Mouse (Mus musculus): ENCODE results near the gene Hhipl2. TPM values are rescaled to one million over a fixed set of nuclear protein-coding genes. Genes with fewer than 3 reads are reported as not detected.
A peak's percentile ranks its signal among the peaks of the same experiment; 100 is the strongest.

The Hhipl2 gene
- polyA plus RNA-seq, 1 experiment: 0.05 TPM

- TF ChIP-seq E2F4 (IDR thresholded peaks at IDR 0.05; ENCODE audit: insufficient read depth) (no peak), CEBPB (IDR thresholded peaks at IDR 0.05; ENCODE audit: insufficient read depth, poor library complexity, severe bottlenecking) (no peak), POLR2AphosphoS2 (IDR thresholded peaks at IDR 0.05; ENCODE audit: insufficient read length, low read depth) (no peak), POLR2A (IDR thresholded peaks at IDR 0.05; ENCODE audit: insufficient read length, low read depth) (peak; percentile 49), TCF12 (IDR thresholded peaks at IDR 0.05; ENCODE audit: insufficient read depth, poor library complexity, severe bottlenecking) (no peak), MYOG (IDR thresholded peaks at IDR 0.05; ENCODE audit: control insufficient read depth in 1 of 3, insufficient read depth in 1 of 3, insufficient read length in 2 of 3, low read depth in 2 of 3) (no peak), SRF (IDR thresholded peaks at IDR 0.05; ENCODE audit: control insufficient read depth, insufficient read length, low read depth) (peak; percentile 54), MAX (IDR thresholded peaks at IDR 0.05; ENCODE audit: low read depth) (peak; percentile 53), TCF3 (IDR thresholded peaks at IDR 0.05; ENCODE audit: insufficient read length, low read depth) (no peak)
- H3K4me3 ChIP-seq: peak within 1 kb of the TSS; percentile 60
- no peaks in the 10 kb centered on the region for H3K36me3 ChIP-seq (ENCODE audit: control insufficient read depth, insufficient read depth)
- H3K4me2 ChIP-seq (ENCODE audit: low read depth): peak within 1 kb of the TSS; percentile 81
- H3K27me3 ChIP-seq (ENCODE audit: control insufficient read depth, insufficient read depth, insufficient read length): no peaks in the 10 kb centered on the region
- H3K79me2 ChIP-seq (ENCODE audit: control insufficient read depth, insufficient read depth): peaks cover 29% of the 10 kb centered on the region
- H3ac ChIP-seq (ENCODE audit: control insufficient read depth, insufficient read length): peak within 1 kb of the TSS; percentile 27
Measured at GRCm38 (mm10) chr1:183388426-183389406, 29.3 kb upstream of the Hhipl2 start, which contains the start of gene Taf1a. Taf1a (plus strand) TSS chr1:183388981.

GRCm38 (mm10) chr1:183403396-183403795, 14.6 kb upstream of the Hhipl2 start:
- no peak overlapping the region for H3K4me3 ChIP-seq
- no peak for TF ChIP-seq TCF12 (IDR thresholded peaks at IDR 0.05; ENCODE audit: insufficient read depth, poor library complexity, severe bottlenecking)
- no peak for TF ChIP-seq MYOG (IDR thresholded peaks at IDR 0.05; ENCODE audit: control insufficient read depth in 1 of 3, insufficient read depth in 1 of 3, insufficient read length in 2 of 3, low read depth in 2 of 3)
- TF ChIP-seq E2F4 (IDR thresholded peaks at IDR 0.05; ENCODE audit: insufficient read depth): no peak
- no peak for TF ChIP-seq SRF (IDR thresholded peaks at IDR 0.05; ENCODE audit: control insufficient read depth, insufficient read length, low read depth)
- TF ChIP-seq POLR2A (IDR thresholded peaks at IDR 0.05; ENCODE audit: insufficient read length, low read depth): no peak
- TF ChIP-seq POLR2AphosphoS2 (IDR thresholded peaks at IDR 0.05; ENCODE audit: insufficient read length, low read depth): no peak
- TF ChIP-seq CEBPB (IDR thresholded peaks at IDR 0.05; ENCODE audit: insufficient read depth, poor library complexity, severe bottlenecking): no peak
- no peak for TF ChIP-seq TCF3 (IDR thresholded peaks at IDR 0.05; ENCODE audit: insufficient read length, low read depth)
- TF ChIP-seq USF1 (IDR thresholded peaks at IDR 0.05; ENCODE audit: low read depth): no peak
- TF ChIP-seq REST (IDR thresholded peaks at IDR 0.05; ENCODE audit: insufficient read depth, insufficient read length): no peak
- no peaks in the 10 kb centered on the region for H3K27me3 ChIP-seq (ENCODE audit: control insufficient read depth, insufficient read depth, insufficient read length)
- H3K36me3 ChIP-seq (ENCODE audit: control insufficient read depth, insufficient read depth): peaks cover 36% of the 10 kb centered on the region
- no peaks in the 10 kb centered on the region for H3K79me2 ChIP-seq (ENCODE audit: control insufficient read depth, insufficient read depth)
- no peak overlapping the region for H3K4me2 ChIP-seq (ENCODE audit: low read depth)
- H3ac ChIP-seq (ENCODE audit: control insufficient read depth, insufficient read length): no peak overlapping the region

- no peak overlapping the region for H3ac ChIP-seq (ENCODE audit: control insufficient read depth, insufficient read length)
- no peak overlapping the region for H3K4me2 ChIP-seq (ENCODE audit: low read depth)
- H3K79me2 ChIP-seq (ENCODE audit: control insufficient read depth, insufficient read depth): no peaks in the 10 kb centered on the region
- peaks cover 4% of the 10 kb centered on the region for H3K36me3 ChIP-seq (ENCODE audit: control insufficient read depth, insufficient read depth)
- no peak overlapping the region for H3K4me3 ChIP-seq
- peak; percentile 41 for TF ChIP-seq POLR2AphosphoS2 (IDR thresholded peaks at IDR 0.05; ENCODE audit: insufficient read length, low read depth)
- TF ChIP-seq TCF3 (IDR thresholded peaks at IDR 0.05; ENCODE audit: insufficient read length, low read depth): no peak
- no peaks in the 10 kb centered on the region for H3K27me3 ChIP-seq (ENCODE audit: control insufficient read depth, insufficient read depth, insufficient read length)
Measured at GRCm38 (mm10) chr1:183414081-183414727, 3.8 kb upstream of the Hhipl2 start.

GRCm38 (mm10) chr1:183419741-183420140, 1.7 kb downstream of the Hhipl2 start:
- Histone ChIP-seq H3K36me3 (ENCODE audit: control insufficient read depth, insufficient read depth) (no peaks in the 10 kb centered on the region), H3K79me2 (ENCODE audit: control insufficient read depth, insufficient read depth) (no peaks in the 10 kb centered on the region), H3K4me2 (ENCODE audit: low read depth) (no peak overlapping the region), H3ac (ENCODE audit: control insufficient read depth, insufficient read length) (no peak overlapping the region), H3K4me3 (no peak overlapping the region), H3K27me3 (ENCODE audit: control insufficient read depth, insufficient read depth, insufficient read length) (no peaks in the 10 kb centered on the region)
- TF ChIP-seq POLR2AphosphoS2 (IDR thresholded peaks at IDR 0.05; ENCODE audit: insufficient read length, low read depth) (no peak), REST (IDR thresholded peaks at IDR 0.05; ENCODE audit: insufficient read depth, insufficient read length) (no peak), MYOD1 (IDR thresholded peaks at IDR 0.05; ENCODE audit: control insufficient read depth in 1 of 3, insufficient read length in 2 of 3, low read depth in 2 of 3) (no peak), USF1 (IDR thresholded peaks at IDR 0.05; ENCODE audit: low read depth) (no peak), SRF (IDR thresholded peaks at IDR 0.05; ENCODE audit: control insufficient read depth, insufficient read length, low read depth) (no peak), POLR2A (IDR thresholded peaks at IDR 0.05; ENCODE audit: insufficient read length, low read depth) (no peak), MAX (IDR thresholded peaks at IDR 0.05; ENCODE audit: low read depth) (no peak), TCF3 (IDR thresholded peaks at IDR 0.05; ENCODE audit: insufficient read length, low read depth) (no peak), CEBPB (IDR thresholded peaks at IDR 0.05; ENCODE audit: insufficient read depth, poor library complexity, severe bottlenecking) (no peak), MYOG (IDR thresholded peaks at IDR 0.05; ENCODE audit: control insufficient read depth in 1 of 3, insufficient read depth in 1 of 3, insufficient read length in 2 of 3, low read depth in 2 of 3) (no peak), E2F4 (IDR thresholded peaks at IDR 0.05; ENCODE audit: insufficient read depth) (no peak), TCF12 (IDR thresholded peaks at IDR 0.05; ENCODE audit: insufficient read depth, poor library complexity, severe bottlenecking) (no peak)
